Mouse (Mus musculus) heart, adult 2 months (tissue): ENCODE measurements at regions not wholly inside any gene's neighbourhood (a gene's known extent, or its start where the extent isn't known, plus 50 kb on each side); places are given as distances from the start of the nearest gene placed in this dataset.

ENCODE experiments used
- CTCF ChIP-seq: fragments of 200-600 bp; IDR thresholded peaks from 2 replicates; pipeline ENCODE4 v1.8.1; 2022; ENCODE audit warnings: antibody characterized with exemption, mild to moderate bottlenecking, moderate library complexity
- EP300 ChIP-seq: fragments of 200-500 bp; IDR thresholded peaks from 2 replicates; pipeline ENCODE4 v1.6.1; 2011; ENCODE audit warnings: low read depth, low read length, control low read depth; ENCODE audit not compliant: insufficient read depth
- POLR2A ChIP-seq: fragments of 200-500 bp; IDR thresholded peaks from 2 replicates; pipeline ENCODE4 v1.6.1; 2011; ENCODE audit warnings: mild to moderate bottlenecking, low read depth, low read length, control low read depth; ENCODE audit not compliant: insufficient read depth

DNA sequence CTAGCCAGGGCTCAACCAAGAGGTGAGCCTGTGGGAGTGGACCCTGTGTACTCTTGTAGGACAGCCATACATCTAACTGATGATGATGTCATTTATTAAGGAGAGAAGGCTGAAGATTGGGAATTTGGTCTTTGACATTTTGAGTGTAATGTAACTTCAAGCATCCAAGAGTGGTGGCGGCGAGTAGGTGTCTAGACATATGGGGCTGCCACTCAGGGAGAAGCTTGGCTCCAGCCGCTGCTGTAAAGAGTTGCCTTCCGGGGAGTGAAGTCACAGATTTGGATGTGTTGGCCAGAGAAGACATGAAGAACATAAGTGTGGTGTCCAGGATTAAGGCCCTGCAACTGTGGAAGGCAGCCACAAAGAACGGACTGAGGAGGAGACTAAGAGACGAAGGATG is 436.3 kb upstream of the 3110018I06Rik start:
- TF ChIP-seq POLR2A (no peak), CTCF (no peak), EP300 (no peak)
